In genomic region chr12:76375506-76375905, GRCm38 (mm10) we compare ENCODE assay signal across 1 mouse cellular context.
A peak's percentile ranks its signal among the peaks of the same experiment; 100 is the strongest.
TF ChIP-seq lines count a peak whose summit lies in the region.

No protein-coding gene starts in this region.

TF ChIP-seq in CH12.LX, 34 proteins besides CTCF, POLR2A, EP300 and RAD21:
- peak; percentile 85 for TF ChIP-seq BHLHE40 (IDR thresholded peaks at IDR 0.05; ENCODE audit: low read depth, low read length)
- TF ChIP-seq MAZ (IDR thresholded peaks at IDR 0.05; ENCODE audit: low read depth, low read length): peak; percentile 83
- TF ChIP-seq ELF1 (IDR thresholded peaks at IDR 0.05; ENCODE audit: low read depth, low read length): no peak
- peak; percentile 96 for TF ChIP-seq RCOR1 (conservative IDR thresholded peaks at IDR 0.05; ENCODE audit: low read depth, low read length)
- no peak for TF ChIP-seq KAT2A (IDR thresholded peaks at IDR 0.05; ENCODE audit: insufficient replicate concordance, low read length)
- TF ChIP-seq JUN (IDR thresholded peaks at IDR 0.05; ENCODE audit: insufficient read depth, low read depth, low read length): peak; percentile 99
- TF ChIP-seq JUND (conservative IDR thresholded peaks at IDR 0.05; ENCODE audit: low read depth, low read length): peak; percentile 99
- peak; percentile 67 for TF ChIP-seq MAFK (IDR thresholded peaks at IDR 0.05; ENCODE audit: insufficient replicate concordance, low read length)
- peak; percentile 46; the same call in 1 of the 2 replicates for TF ChIP-seq HCFC1 (IDR thresholded peaks at IDR 0.05; ENCODE audit: low read depth, low read length)
- TF ChIP-seq SIN3A (IDR thresholded peaks at IDR 0.05; ENCODE audit: low read length): peak; percentile 95
- TF ChIP-seq NELFE (IDR thresholded peaks at IDR 0.05; ENCODE audit: low read depth, low read length): no peak
- TF ChIP-seq TCF12 (IDR thresholded peaks at IDR 0.05; ENCODE audit: low read depth, low read length): peak; percentile 89
- TF ChIP-seq SMC3 (IDR thresholded peaks at IDR 0.05; ENCODE audit: low read depth, low read length): no peak
- no peak for TF ChIP-seq ZC3H11A (IDR thresholded peaks at IDR 0.05; ENCODE audit: low read depth, low read length)
- TF ChIP-seq CHD1 (IDR thresholded peaks at IDR 0.05; ENCODE audit: low read depth, low read length): 0 out of 2 replicates have a peak, but pooled peaks have one; percentile 43
- peak; percentile 98 for TF ChIP-seq ETS1 (conservative IDR thresholded peaks at IDR 0.05; ENCODE audit: low read depth, low read length)
- peak; percentile 76 for TF ChIP-seq CHD2 (IDR thresholded peaks at IDR 0.05; ENCODE audit: low read length)
- TF ChIP-seq E2F4 (IDR thresholded peaks at IDR 0.05; ENCODE audit: insufficient replicate concordance, low read depth, low read length): peak; percentile 38; the same call in 1 of the 2 replicates
- peak; percentile 75; the same call in 1 of the 2 replicates for TF ChIP-seq MAX (IDR thresholded peaks at IDR 0.05; ENCODE audit: low read length)
- peak; percentile 94 for TF ChIP-seq MEF2A (IDR thresholded peaks at IDR 0.05; ENCODE audit: borderline replicate concordance, low read depth, low read length)
- TF ChIP-seq IRF4 (IDR thresholded peaks at IDR 0.05; ENCODE audit: low read depth, low read length): peak; percentile 99
- TF ChIP-seq MYC (IDR thresholded peaks at IDR 0.05; ENCODE audit: low read depth, low read length): peak; percentile 96
- no peak for TF ChIP-seq USF2 (conservative IDR thresholded peaks at IDR 0.05; ENCODE audit: low read depth, low read length)
- TF ChIP-seq MXI1 (IDR thresholded peaks at IDR 0.05; ENCODE audit: low read depth, low read length): peak; percentile 76; the same call in 1 of the 2 replicates
- no peak for TF ChIP-seq PAX5 (IDR thresholded peaks at IDR 0.05; ENCODE audit: low read length)
TF ChIP-seq in CH12.LX: peak in this region for 18.
